Mouse (Mus musculus) MEL (cell line): ENCODE data around the gene Cdh5. TPM values are rescaled to one million over a fixed set of nuclear protein-coding genes. Genes with fewer than 3 reads are reported as not detected.
"Not testable (repeated sequence)": the region's sequence is repeated elsewhere in the genome, so short reads cannot be mapped to it uniquely, and the experiment has no call there.

Experiments
- DNase-seq: peaks from one replicate; pipeline ENCODE4 v3.0.0; 2011; ENCODE audit warnings: low read depth, low spot score
- H3K27ac ChIP-seq: 2 replicates; pipeline ENCODE4 v1.5.1; 2012; ENCODE audit warnings: low read depth, mild to moderate bottlenecking, control low read depth, low read length, moderate library complexity; ENCODE audit not compliant: control insufficient read depth
- H3K27me3 ChIP-seq, 2 experiments: fragments of 150-350 bp in 1 of 2; sonication (generic) in 1 of 2; 2 replicates each; pipeline ENCODE4 v1.6.1; 2012; ENCODE audit warnings: low read length in 2 of 2, mild to moderate bottlenecking in 2 of 2, improper control_type of control experiment in 1 of 2, moderate library complexity in 1 of 2; ENCODE audit not compliant: insufficient read depth in 2 of 2, control insufficient read depth in 1 of 2
- H3K36me3 ChIP-seq, 2 experiments: 2 replicates each; pipeline ENCODE4 v1.6.1; 2012 to 2014; ENCODE audit warnings: low read length in 2 of 2, improper control_type of control experiment in 1 of 2, inconsistent platforms in 1 of 2, mild to moderate bottlenecking in 1 of 2; ENCODE audit not compliant: insufficient read depth in 2 of 2, control insufficient read depth in 1 of 2
- H3K4me1 ChIP-seq, 2 experiments: fragments of 150-350 bp in 1 of 2; sonication (generic) in 1 of 2; 2 replicates each; pipeline ENCODE4 v1.6.1; 2012; ENCODE audit warnings: low read length in 2 of 2, improper control_type of control experiment in 1 of 2, mild to moderate bottlenecking in 1 of 2; ENCODE audit not compliant: insufficient read depth in 2 of 2, control insufficient read depth in 1 of 2
- H3K4me3 ChIP-seq, 2 experiments: fragments of 150-350 bp in 1 of 2; sonication (generic) in 1 of 2; 2 replicates each; pipeline ENCODE4 v1.5.1; 2012; ENCODE audit warnings: low read depth in 2 of 2, low read length in 2 of 2, mild to moderate bottlenecking in 2 of 2, moderate library complexity in 2 of 2, control low read depth in 1 of 2, improper control_type of control experiment in 1 of 2; ENCODE audit not compliant: control insufficient read depth in 1 of 2, insufficient read depth in 1 of 2
- H3K79me2 ChIP-seq: 2 replicates; pipeline ENCODE4 v1.6.1; 2012; ENCODE audit warnings: mild to moderate bottlenecking, low read length, moderate library complexity; ENCODE audit not compliant: control insufficient read depth, poor library complexity, insufficient read depth
- H3K9ac ChIP-seq: 2 replicates; pipeline ENCODE4 v1.6.1; 2012; ENCODE audit warnings: low read depth, mild to moderate bottlenecking, control low read depth, low read length, moderate library complexity; ENCODE audit not compliant: control insufficient read depth, poor library complexity, severe bottlenecking
- H3K9me3 ChIP-seq: fragments of 150-350 bp; sonication (generic); replicated peaks from 2 replicates; pipeline ENCODE4 v1.6.1; 2012; ENCODE audit warnings: mild to moderate bottlenecking, low read length, improper control_type of control experiment, moderate library complexity; ENCODE audit not compliant: insufficient read depth
- CHD1 ChIP-seq: IDR thresholded peaks from 2 replicates; pipeline ENCODE4 v1.6.1; 2012; ENCODE audit warnings: low read depth, mild to moderate bottlenecking, inconsistent platforms, low read length, improper control_type of control experiment
- E2F4 ChIP-seq: IDR thresholded peaks from 2 replicates; pipeline ENCODE4 v1.6.1; 2011; ENCODE audit warnings: low read depth, low read length, improper control_type of control experiment, borderline replicate concordance
- ELF1 ChIP-seq: IDR thresholded peaks from 2 replicates; pipeline ENCODE4 v1.6.1; 2014; ENCODE audit warnings: low read depth, mild to moderate bottlenecking, inconsistent platforms, low read length, improper control_type of control experiment, moderate library complexity
- ETS1 ChIP-seq: IDR thresholded peaks from 2 replicates; pipeline ENCODE4 v1.6.1; 2012; ENCODE audit warnings: low read depth, mild to moderate bottlenecking, inconsistent platforms, low read length, improper control_type of control experiment, moderate library complexity
- GABPA ChIP-seq: IDR thresholded peaks from 2 replicates; pipeline ENCODE4 v1.6.1; 2012; ENCODE audit warnings: low read depth, mild to moderate bottlenecking, inconsistent platforms, low read length, improper control_type of control experiment, moderate library complexity
- KAT2A ChIP-seq: conservative IDR thresholded peaks from 2 replicates; pipeline ENCODE4 v1.6.1; 2012; ENCODE audit warnings: low read depth, low read length, improper control_type of control experiment, inconsistent platforms
- MEF2A ChIP-seq: IDR thresholded peaks from 2 replicates; pipeline ENCODE4 v1.6.1; 2014; ENCODE audit warnings: low read depth, mild to moderate bottlenecking, inconsistent platforms, low read length, improper control_type of control experiment; ENCODE audit not compliant: poor library complexity, insufficient replicate concordance, severe bottlenecking; ENCODE audit errors: extremely low read depth
- MXI1 ChIP-seq: IDR thresholded peaks from 2 replicates; pipeline ENCODE4 v1.6.1; 2011; ENCODE audit warnings: mild to moderate bottlenecking, low read depth, low read length, improper control_type of control experiment
- MYB ChIP-seq: IDR thresholded peaks from 2 replicates; pipeline ENCODE4 v1.6.1; 2011; ENCODE audit warnings: mild to moderate bottlenecking, low read depth, low read length, improper control_type of control experiment
- MYC ChIP-seq: IDR thresholded peaks from 2 replicates; pipeline ENCODE4 v1.6.1; 2011; ENCODE audit warnings: low read depth, mild to moderate bottlenecking, low read length, improper control_type of control experiment, moderate library complexity
- NELFE ChIP-seq: IDR thresholded peaks from 2 replicates; pipeline ENCODE4 v1.6.1; 2011; ENCODE audit warnings: low read depth, low read length, improper control_type of control experiment
- NRF1 ChIP-seq: IDR thresholded peaks from 2 replicates; pipeline ENCODE4 v1.6.1; 2014; ENCODE audit warnings: low read depth, mild to moderate bottlenecking, inconsistent platforms, low read length, improper control_type of control experiment, moderate library complexity; ENCODE audit not compliant: poor library complexity, insufficient read depth, severe bottlenecking
- RAD21 ChIP-seq: IDR thresholded peaks from 2 replicates; pipeline ENCODE4 v1.6.1; 2011; ENCODE audit warnings: mild to moderate bottlenecking, low read depth, low read length, improper control_type of control experiment
- SMC3 ChIP-seq: IDR thresholded peaks from 2 replicates; pipeline ENCODE4 v1.6.1; 2011; ENCODE audit warnings: low read depth, low read length, improper control_type of control experiment
- TCF12 ChIP-seq: IDR thresholded peaks from 2 replicates; pipeline ENCODE4 v1.6.1; 2014; ENCODE audit warnings: low read depth, mild to moderate bottlenecking, inconsistent platforms, low read length, improper control_type of control experiment, moderate library complexity
- USF2 ChIP-seq, 2 experiments: IDR thresholded peaks; 2 replicates each; pipeline ENCODE4 v1.6.1; 2011 to 2012; ENCODE audit warnings: improper control_type of control experiment in 2 of 2, low read length in 2 of 2, borderline replicate concordance in 1 of 2, inconsistent platforms in 1 of 2, low read depth in 1 of 2, mild to moderate bottlenecking in 1 of 2; ENCODE audit not compliant: insufficient read depth in 1 of 2
- ZKSCAN1 ChIP-seq: IDR thresholded peaks from 2 replicates; pipeline ENCODE4 v1.6.1; 2012; ENCODE audit warnings: low read depth, mild to moderate bottlenecking, inconsistent platforms, low read length, improper control_type of control experiment, moderate library complexity
- ZMIZ1 ChIP-seq: IDR thresholded peaks from 2 replicates; pipeline ENCODE4 v1.6.1; 2012; ENCODE audit warnings: low read depth, mild to moderate bottlenecking, inconsistent platforms, low read length, improper control_type of control experiment, moderate library complexity
- polyA plus RNA-seq, 2 experiments: library from polyadenylated mRNA; stranded (reverse) in 1 of 2; unstranded in 1 of 2; fragments of >175 nt in 1 of 2; fragments of >200 nt in 1 of 2; gene quantifications; 2 replicates each; pipeline versions ENCODE4 v1.2.1 to v1.2.4; 2012; ENCODE audit warnings: low replicate concordance in 2 of 2, low read depth in 1 of 2; ENCODE audit not compliant: insufficient read length in 2 of 2, insufficient read depth in 1 of 2, missing spikeins in 1 of 2
- total RNA-seq: library from RNA; depleted of rRNA; stranded (reverse); fragments of 300-350 nt; gene quantifications from 2 replicates; pipeline ENCODE4 v1.2.3, GENCODE M21; 2012

Cdh5 gene
- total and polyA plus RNA-seq, 3 experiments = not detected

DNA sequence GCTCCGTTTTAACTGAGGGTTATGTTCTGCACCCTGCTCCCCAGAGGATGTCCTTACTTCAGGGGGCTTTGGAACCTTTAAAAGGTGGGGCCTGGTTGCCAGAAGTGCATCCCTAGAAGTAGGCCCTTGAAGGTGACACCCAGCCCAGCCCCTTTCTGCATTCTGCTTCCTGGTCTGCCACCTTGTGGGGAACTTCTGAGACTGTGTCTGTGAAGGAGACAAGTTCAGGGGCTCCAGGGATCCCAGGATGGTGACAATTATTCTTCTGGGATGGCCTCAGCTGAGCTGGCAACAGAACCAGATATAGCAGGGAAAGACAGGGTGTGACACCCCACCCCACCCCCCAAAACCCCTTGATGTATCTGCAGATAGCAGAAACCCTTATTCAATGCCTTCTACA lies 14.3 kb upstream of the Cdh5 start:
- Histone ChIP-seq H3K36me3 (no peaks in the 10 kb centered on the region), H3K9me3 (no peaks in the 10 kb centered on the region), H3K9ac (no peak overlapping the region), H3K27me3 (no peaks in the 10 kb centered on the region), H3K79me2 (no peaks in the 10 kb centered on the region), H3K4me3 (no peak overlapping the region), H3K4me1 (no peaks in the 10 kb centered on the region), H3K27ac (no peak overlapping the region)
- TF ChIP-seq MYC = no peak
- TF ChIP-seq NELFE = no peak
- TF ChIP-seq KAT2A = no peak
- no peak for TF ChIP-seq SMC3
- no peak for TF ChIP-seq MEF2A
- TF ChIP-seq USF2 (IDR thresholded peaks at IDR 0.05; ENCODE audit: borderline replicate concordance in 1 of 2, insufficient read depth in 1 of 2, low read depth in 1 of 2, low read length in 2 of 2) = no peak
- no peak for TF ChIP-seq RAD21
- no peak for TF ChIP-seq NRF1
- no peak for TF ChIP-seq GABPA
- TF ChIP-seq MXI1 = no peak
- no peak for TF ChIP-seq ELF1
- TF ChIP-seq MYB = no peak
- no peak for TF ChIP-seq E2F4
- no peak for TF ChIP-seq ZKSCAN1
- TF ChIP-seq TCF12 = no peak
- TF ChIP-seq ZMIZ1 = no peak
- no peak for TF ChIP-seq CHD1
- no peak for TF ChIP-seq ETS1
- no peak for DNase-seq

DNA sequence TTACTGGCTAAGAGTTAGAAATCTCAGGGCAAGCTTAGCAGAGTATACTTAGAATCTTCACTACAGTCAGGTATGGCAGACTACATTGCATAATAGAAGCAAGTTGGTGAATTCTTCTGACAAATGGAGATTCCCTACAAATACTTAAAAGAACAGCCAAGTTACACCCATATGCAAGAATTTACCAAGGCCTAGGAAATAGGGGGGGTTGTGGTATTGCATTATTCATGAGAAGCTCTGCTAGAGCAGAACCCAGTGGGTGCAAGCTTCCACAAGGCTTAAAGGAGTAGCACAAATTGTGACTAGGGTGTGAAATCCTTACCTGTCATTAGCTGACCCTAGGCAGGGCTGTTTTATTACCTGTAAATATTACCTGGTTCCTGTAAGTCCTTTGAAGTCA lies 13.5 kb upstream of the Cdh5 start:
- not testable (repeated sequence) for DNase-seq, H3K79me2 ChIP-seq, H3K27me3 ChIP-seq, H3K4me1 ChIP-seq, H3K9ac ChIP-seq, H3K9me3 ChIP-seq, H3K27ac ChIP-seq, H3K36me3 ChIP-seq, H3K4me3 ChIP-seq
